Mouse (Mus musculus) retina, postnatal 1 day (tissue): ENCODE data around the gene Ano10.
A peak's percentile ranks its signal among the peaks of the same experiment; 100 is the strongest.
"Not testable (repeated sequence)": the region's sequence is repeated elsewhere in the genome, so short reads cannot be mapped to it uniquely, and the experiment has no call there.

Experiments used
- DNase-seq: peaks from one replicate; pipeline ENCODE4 v3.0.0-alpha.2; 2012

The Ano10 gene

GRCm38 (mm10) chr9:122193823-122194222 is 100.4 kb downstream of the Ano10 start:
- no peak for DNase-seq

GRCm38 (mm10) chr9:122193361-122193760 is 100.9 kb downstream of the Ano10 start:
- no peak for DNase-seq

- peak; percentile 45 for DNase-seq
These were observed 105.5 kb downstream of the Ano10 start for GRCm38 (mm10) chr9:122188724-122189123.

GRCm38 (mm10) chr9:122187451-122187921 is 106.7 kb downstream of the Ano10 start:
- no peak for DNase-seq

- DNase-seq: no peak
These were observed 107.5 kb downstream of the Ano10 start for GRCm38 (mm10) chr9:122186643-122187226.

GRCm38 (mm10) chr9:122185953-122186352 is 108.3 kb downstream of the Ano10 start:
- DNase-seq: no peak

GRCm38 (mm10) chr9:122185061-122185460 is 109.2 kb downstream of the Ano10 start:
- peak; percentile 73 for DNase-seq

- DNase-seq: no peak
These were observed 109.9 kb downstream of the Ano10 start for GRCm38 (mm10) chr9:122184329-122184728.

GRCm38 (mm10) chr9:122183074-122183473 is 111.1 kb downstream of the Ano10 start:
- no peak for DNase-seq

GRCm38 (mm10) chr9:122180105-122180504 is 114.1 kb downstream of the Ano10 start:
- DNase-seq: no peak

GRCm38 (mm10) chr9:122178427-122178826 is 115.8 kb downstream of the Ano10 start:
- no peak for DNase-seq

GRCm38 (mm10) chr9:122177256-122178220 is 116.7 kb downstream of the Ano10 start:
- DNase-seq: no peak

GRCm38 (mm10) chr9:122174723-122175122 is 119.5 kb downstream of the Ano10 start:
- no peak for DNase-seq

GRCm38 (mm10) chr9:122173405-122174233 is 120.6 kb downstream of the Ano10 start:
- peak; percentile 15 for DNase-seq

- DNase-seq: no peak
These were observed 121.5 kb downstream of the Ano10 start for GRCm38 (mm10) chr9:122172612-122173186.

GRCm38 (mm10) chr9:122169901-122170300 is 124.3 kb downstream of the Ano10 start:
- no peak for DNase-seq

GRCm38 (mm10) chr9:122167719-122168118 is 126.5 kb downstream of the Ano10 start:
- DNase-seq: not testable (repeated sequence)

GRCm38 (mm10) chr9:122164535-122164934 is 129.7 kb downstream of the Ano10 start:
- no peak for DNase-seq

GRCm38 (mm10) chr9:122157079-122157441 is 137.2 kb downstream of the Ano10 start:
- no peak for DNase-seq

GRCm38 (mm10) chr9:122156389-122157078 is 137.7 kb downstream of the Ano10 start:
- no peak for DNase-seq

- DNase-seq: no peak
These were observed 139.0 kb downstream of the Ano10 start for GRCm38 (mm10) chr9:122155193-122155592.

GRCm38 (mm10) chr9:122153436-122153835 is 140.8 kb downstream of the Ano10 start:
- DNase-seq: no peak
